Mouse (Mus musculus) embryo, embryonic 9.5 days (tissue): ENCODE measurements around the gene Micu2.

Experiments used
- DNase-seq: peaks from one replicate; pipeline ENCODE4 v3.0.0-alpha.2; 2017; ENCODE audit errors: extremely low spot score

Micu2 gene

DNA sequence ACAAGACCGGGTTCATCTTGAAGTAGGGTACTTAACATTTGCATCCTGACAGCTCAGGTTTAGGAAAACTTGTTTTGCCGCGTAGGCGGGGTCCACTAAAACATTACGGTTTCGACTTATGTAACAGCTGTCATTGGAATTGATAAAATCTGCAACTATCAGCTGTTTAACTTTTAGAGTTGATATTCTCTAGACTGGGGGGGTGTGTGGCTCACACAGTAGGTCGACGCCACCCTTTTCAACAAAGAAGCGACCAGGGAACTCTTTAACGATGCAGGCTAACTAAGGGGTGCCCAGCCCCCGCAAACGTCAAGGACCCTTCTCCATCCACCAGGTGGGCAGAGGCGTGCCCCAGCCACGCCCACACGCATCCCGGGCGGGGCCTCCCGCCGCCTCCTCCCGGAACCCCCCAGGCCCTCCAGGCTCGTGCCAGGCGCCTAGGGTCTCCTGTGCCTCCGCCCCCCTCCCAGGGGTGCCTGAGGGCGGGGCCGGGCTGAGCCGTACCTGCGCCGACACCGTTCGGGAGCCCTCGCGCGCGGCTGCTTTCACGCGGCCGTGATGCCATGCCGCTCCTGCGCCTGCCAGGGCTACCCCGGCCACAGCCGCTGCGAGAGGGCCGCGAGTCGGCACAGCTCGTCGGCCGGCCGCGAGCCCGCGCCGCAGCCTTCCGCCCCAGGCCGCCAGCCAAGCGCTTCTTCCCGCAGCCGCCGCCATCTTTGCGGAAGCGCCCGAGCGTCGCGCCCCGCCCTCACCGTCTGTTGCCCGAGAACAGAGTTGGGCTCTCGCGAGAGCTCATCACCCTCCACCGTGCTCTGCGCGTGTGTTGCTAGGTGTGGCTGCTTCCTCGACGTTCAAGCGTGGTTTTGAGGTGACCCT is at the start of gene Micu2:
Gene Micu2, minus strand, starts transcription at position 737 of the 876 bp plus-strand sequence.
- peak; percentile 85 for DNase-seq

DNA sequence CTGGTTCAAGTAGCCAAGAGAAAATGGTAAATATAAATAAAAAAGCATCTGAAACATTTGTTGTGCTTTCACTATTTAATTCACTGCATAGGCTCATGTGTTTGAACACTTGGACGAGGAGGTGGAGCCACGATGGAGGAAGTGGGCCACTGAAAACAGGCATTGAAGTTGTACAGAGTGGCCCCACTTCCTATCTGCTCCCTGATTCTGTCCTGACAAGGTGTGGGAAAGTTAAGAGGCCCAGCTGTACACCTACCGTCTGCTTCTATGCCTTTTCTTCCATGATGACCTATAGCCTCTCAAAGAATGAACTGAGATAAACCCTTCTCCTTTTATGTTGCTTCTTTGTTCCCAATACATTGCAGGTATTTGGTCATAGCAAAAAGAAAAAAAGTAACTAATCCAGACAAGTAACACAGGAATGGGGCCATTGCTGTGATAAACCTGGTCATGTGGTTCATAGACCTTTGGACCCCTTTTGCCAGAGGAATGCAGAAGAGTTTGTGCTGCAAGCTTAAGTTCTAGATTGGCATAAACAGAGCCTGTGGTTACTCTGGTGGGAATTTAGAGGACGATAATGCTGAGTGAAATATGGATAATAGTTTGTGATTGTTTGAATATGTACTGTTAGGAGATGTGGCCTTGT is 47.7 kb upstream of the Micu2 start:
- no peak for DNase-seq

DNA sequence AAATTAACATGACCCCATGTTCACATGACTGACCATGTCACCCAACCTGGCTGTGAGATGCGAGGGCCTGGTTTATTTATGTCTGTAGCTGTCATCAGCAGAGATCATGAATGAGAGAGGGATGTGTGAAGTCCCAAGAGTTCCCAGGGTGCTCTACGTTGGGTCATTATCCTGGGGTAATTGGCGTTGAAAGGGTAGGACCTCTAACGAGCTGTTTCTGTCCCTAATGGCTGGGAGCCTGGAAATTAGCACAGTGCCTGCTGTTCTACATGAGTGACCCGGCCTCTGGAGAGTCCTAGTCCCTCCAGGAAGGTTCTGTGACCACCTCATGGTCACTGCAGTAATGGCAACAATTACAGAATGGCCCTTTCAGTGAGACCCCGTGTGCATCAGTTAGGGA is 37.1 kb upstream of the Micu2 start:
- DNase-seq = peak; percentile 15

DNA sequence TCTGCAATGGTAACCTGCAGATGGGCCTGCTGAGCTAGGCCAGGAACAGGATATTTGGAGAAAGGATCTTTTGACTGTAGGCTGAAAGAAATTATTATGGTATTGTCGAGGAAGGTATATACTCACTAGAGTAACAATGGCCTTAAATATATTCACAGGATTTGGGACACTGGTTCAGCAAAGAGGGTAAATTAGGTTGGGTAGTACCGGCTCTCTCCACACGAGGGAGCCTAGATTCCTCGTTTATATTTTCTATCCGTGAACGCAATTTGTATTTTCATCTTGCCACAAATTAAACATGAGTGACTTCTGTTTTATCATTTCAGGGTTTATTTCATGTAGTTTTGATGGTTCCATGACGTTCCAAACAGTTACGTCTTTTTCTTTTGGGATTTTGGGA is 35.5 kb upstream of the Micu2 start:
- DNase-seq = peak; percentile 41

DNA sequence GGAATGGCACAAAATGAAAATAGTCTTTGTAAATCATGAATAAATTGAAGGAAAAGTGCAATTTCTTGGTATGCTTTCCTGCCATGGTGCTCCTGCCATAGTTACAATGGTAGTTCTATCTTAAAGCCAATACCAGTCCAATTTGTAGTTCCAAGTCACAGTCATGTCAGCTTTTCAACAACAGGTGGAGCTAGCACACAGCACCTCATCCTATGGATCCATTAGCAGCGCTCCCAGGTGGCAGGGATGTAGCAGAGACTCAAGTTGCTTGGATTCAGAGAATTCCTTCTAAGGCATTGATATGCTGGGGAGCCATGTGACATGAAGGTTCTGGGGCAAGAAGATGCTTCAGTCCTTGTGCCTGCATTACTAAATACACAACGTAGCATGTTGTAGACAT is 19.8 kb upstream of the Micu2 start:
- DNase-seq = peak; percentile 31

DNA sequence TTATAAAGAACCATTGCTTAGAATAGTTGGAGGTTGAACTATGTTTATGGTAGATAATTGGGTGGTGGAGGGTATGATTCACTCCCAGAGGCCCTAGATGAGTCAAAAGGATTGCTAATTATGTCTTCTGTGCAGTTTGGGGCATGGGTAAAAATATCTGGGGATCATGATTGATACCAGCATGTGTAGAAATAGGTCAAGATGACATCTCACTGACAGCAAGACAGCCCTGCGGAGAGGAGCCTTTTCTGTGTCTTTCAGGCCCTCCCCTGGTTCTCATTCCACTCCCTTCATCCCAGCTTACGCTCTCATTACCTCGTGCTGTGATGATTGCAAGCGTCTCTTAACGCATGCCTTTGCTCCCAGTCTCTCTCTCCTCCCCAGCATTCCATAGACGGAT is 4.8 kb upstream of the Micu2 start:
- no peak for DNase-seq

DNA sequence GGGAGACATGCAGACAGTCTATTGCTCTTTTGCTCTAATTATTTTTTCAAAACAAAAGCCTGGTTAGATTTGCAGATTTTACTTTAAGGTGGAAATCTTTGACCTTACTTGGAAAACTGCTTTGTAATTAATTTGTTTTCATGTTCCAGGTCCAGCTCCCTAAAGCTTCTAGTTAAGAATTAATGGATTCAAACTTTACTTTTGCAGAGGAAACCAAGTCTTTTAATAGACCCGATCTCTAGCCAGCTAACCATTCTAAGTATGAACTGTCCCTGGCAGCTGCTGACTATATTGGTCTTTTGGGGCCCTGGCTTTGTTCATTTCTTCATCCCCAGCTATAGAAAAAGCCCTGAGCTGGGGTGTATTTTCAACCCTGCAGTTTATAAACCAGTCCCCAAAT is 3.1 kb upstream of the Micu2 start:
- no peak for DNase-seq

DNA sequence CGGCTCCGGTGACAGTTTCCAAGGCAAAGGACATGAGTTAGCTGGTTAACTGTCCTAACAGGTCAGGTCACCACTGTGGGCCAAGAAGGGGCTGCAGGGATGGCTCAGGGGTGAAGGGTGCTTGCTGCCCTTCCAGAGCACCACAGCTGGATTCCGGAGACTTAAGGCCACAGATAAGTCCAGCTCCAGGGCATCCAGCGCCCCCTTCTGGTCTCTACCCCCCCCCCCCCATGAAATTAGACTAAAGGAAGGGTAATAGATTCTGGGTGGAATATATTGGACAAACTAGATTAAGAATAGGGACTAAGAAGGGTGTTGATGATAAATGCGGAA is 306 bp upstream of the Micu2 start:
- no peak for DNase-seq

DNA sequence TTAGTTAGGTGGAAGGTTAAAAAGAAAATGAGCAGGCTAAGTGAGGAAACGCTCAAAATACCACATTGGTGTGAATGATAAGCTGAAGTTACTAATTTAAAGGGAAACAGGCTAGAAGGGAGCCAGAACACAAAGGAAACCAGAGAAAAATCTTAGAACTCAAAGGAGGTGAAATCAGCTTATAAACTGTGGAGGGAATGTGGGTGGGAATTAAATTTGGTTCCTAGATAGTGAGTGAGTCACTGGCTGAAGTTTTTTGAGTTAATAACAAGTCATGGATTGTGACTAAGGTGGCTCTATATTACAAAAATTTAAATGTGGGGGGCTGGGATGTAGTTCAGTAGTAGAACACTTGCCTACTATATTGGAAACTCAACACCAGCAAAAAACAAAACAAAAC is 1.6 kb downstream of the Micu2 start:
- no peak for DNase-seq

DNA sequence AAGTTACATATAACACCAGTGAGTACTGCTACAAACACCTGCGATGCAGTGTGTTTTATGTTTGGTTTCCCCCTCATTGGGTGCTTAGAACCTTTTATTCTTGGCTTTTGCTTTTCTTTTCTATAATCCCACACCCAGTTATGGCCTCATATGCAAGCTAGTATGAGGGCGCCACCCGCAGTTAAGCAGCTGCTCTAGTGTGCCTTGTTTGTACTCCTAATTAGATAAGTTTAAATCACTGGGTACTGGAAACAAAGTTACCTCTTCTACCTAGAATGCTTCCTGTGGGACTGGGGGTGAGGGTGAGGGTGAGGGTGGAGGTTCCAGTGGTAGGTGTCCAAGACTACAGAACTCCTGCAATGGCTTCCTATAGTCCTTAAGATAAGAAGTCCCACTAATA is 2.9 kb downstream of the Micu2 start:
- no peak for DNase-seq

DNA sequence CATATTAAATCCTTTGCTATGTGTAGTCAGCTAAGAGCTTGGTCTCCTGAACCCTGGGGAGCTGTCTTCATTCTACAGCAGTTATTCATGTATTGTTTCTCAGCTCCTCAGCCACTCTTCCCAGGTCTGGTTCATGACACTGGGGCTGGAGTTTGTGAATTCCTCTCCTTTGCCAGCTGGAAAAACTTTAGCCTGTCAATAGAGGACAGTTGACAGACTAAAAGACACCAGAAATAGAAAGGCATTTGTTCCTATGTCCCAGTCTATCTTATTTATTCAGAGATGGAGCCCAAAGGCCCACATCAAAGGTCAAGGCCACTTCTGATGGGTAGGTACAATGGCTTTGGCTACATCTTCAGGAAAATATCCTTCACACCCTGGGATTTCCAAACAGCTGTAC is 7.3 kb downstream of the Micu2 start:
- no peak for DNase-seq

DNA sequence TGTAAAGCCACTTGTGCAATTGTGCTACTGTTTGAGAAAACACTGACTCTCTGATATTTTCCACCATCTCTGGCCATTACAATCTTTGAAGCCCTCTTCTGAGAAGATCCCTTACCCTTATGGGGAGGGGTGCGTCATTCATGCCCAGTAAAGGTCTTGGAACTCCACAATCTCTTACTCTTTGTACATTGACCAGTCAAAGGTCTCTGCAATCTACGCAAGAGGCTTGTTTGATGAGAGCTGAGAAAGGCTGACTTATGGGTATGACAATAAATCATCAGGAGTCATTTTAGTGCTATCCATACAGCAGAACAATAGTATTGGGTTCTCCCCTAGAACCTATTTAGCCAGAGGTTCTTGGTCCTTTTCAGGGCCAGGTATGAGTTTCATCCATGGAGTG is 9.9 kb downstream of the Micu2 start:
- DNase-seq = no peak

DNA sequence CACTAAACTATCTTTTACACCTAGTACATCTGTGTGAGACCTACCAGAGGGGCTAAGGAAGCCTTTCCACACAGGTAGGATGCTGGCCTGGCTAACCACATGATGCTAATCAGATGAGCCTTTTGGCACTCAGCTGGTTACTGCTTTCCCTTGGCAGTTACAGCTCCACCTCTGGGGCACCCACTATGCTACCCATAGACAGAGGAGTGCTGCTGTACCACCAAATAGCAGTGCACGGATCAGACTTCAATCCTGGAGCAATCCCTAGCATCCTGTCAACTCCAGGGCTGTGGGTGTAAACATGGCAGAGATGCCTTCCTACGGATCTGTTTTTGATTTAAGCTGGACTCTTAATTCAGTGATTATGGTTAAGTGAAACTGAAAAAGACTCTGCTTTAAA is 13.3 kb downstream of the Micu2 start:
- DNase-seq = no peak

DNA sequence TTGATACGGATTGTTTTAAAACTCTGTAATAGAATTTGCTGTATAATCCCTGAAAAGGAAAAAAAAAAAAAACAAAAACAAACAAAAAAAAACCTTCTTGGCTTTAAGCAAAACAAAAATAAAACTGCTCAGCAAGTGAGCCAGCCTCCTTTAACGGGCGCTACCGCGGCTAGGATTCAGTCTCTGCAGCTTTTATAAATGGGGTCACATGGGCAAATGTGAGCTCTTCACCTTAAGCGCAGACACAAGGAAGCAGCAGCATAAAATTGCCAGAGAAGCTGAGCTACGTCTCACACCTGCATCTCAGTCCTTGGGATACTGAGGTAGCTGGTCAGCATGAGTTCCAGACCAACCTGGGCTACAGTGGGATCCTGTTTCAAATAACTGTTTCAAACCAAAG is 16.6 kb downstream of the Micu2 start:
- no peak for DNase-seq

DNA sequence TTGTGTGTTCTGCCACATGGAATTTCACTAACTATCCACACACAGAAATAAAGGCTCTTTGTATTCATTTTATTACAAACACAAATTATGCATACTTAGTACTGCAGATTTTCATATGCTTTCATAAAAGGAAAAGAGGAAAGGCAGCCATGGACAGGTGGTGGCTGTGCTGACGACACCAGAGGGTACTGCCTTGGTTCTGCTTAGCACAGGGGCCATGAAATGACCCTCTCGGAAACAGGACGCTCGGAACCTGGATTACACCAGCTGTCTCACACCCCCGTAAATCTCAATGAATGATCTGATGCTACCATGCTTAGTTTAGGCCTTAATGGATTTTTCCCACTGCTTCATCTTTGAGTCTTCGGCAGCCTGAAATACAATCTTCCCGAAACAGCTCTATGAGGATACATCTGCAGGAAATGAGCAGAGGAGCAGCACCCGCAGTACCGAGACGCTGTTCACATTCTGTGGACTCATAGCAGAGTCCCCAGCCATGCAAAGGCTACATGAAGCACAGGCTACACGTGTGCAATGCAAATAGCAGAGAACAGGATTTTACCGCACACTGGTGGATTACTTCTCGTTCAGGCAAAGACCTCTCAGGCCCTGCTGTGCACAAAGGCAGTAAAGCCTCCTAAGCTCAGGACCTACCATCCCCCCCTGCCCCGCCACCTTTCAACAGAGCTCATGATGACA is 17.2 kb downstream of the Micu2 start:
- DNase-seq = peak; percentile 57

DNA sequence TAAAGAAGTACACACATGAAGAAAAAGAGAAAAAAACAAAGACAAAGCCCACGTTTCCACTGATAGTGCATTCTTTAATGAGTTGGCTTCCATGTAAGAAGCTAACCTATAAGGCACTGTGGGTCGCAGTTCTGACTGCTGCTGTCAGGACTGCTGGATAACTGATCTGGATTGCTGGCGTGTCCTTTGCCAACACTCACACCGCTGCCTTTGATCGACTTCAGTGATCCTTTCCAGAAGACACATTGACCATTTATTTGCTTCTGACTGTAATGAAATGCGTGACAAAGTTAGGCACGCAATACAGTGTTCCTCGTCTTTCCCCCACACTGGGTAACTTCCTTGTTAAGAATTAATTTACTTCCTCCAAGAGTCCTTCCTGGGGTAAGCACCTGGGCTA is 18.3 kb downstream of the Micu2 start:
- no peak for DNase-seq

DNA sequence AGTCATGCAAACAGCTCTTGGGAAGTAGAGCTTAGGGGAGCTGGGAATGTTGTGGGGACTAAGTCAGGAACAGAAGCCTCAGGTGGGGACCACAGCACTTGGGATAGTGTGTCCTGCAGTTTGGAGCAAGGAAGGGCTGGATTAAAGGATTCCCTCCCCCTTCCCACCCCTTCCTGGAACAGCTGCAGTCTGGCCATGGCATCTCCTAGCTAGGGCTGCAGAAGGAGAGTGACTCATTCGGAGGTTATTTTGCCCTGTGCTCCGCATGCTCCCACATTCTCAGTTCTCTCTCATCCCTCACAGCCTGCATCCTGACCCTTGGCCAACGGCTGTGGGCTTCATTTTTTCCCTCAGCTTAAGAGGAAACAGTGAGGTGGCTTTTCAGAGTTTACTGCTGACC is 18.9 kb downstream of the Micu2 start:
- no peak for DNase-seq

DNA sequence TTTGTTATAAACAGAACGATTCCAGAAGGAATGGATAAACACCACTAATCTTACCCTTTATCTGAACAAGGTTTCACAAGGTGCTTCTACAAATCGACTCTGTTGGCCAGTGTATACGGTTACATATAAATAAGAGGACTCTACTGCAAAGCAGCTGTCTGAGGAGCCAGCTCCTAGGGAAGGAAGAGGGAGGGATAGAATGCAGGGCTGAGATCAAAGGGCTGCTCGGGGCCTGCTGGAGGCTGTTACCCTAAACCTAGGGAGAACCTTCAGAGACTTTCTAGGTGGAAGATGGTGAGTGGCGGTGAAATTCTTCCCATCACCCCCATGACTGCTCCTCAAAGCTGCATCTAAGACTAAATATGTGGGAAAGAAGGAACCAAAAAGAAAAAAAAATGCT is 20.9 kb downstream of the Micu2 start:
- DNase-seq = no peak

DNA sequence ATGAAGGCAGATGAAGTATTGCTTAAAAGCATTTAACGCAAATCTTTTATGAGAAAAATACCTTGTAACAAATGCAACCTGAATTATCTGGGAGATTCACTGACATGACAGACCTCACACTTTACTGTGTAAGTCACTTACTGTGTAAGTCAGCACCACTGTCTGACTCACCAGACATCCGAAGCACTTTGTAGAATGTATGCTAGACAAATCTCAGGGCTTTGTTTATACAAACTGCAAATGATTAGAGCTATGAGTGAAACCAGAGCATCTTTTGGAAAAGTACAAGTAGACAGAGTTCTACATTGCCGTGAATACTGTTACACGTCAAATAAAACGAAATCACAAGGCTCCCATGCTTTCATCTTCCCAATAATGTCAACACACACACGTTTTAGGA is 23.4 kb downstream of the Micu2 start:
- DNase-seq = no peak

DNA sequence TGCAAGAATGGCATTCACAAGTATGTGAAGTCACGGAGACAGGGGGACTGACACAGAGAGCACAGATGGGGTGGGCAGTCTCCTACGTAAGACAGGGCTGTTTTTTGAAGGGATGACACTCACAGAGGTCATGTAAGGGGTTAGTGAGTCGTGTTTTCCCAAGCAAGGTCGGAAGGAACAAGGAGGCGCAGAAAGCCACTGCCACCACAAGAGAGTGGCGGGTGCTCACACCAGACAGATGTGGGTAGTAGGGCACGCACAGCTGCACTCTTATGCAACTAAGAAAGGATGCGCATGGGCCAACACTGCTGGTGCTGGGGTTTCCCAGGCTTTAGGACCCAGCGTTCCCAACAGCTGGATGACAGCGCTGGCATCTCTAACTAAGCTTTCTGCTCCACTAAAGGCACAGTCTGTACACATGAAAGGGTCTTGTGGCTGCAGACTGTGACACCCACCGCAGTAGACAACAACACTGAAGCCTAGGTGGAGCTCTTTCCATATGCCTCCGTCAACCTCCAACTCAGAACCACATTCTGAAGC is 27.0 kb downstream of the Micu2 start:
- DNase-seq = no peak

DNA sequence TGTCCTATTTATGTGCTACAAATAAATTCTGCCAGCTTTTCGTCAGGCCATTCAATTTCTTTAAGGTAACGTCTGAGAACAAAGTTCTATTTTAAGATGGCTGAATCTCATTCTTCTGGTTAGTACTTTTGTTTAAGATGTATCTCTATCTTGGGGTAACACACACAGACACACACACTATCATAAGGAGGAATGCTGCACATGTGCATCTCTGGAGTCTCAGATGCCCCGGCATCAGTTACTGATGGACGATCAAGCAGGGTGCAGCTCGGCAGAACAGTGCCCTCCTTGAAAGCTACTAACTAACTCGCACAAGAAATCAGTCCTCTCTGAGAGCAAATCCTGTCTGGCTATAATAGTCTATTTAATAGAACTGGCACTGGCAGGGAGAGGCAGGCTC is 30.2 kb downstream of the Micu2 start:
- no peak for DNase-seq

DNA sequence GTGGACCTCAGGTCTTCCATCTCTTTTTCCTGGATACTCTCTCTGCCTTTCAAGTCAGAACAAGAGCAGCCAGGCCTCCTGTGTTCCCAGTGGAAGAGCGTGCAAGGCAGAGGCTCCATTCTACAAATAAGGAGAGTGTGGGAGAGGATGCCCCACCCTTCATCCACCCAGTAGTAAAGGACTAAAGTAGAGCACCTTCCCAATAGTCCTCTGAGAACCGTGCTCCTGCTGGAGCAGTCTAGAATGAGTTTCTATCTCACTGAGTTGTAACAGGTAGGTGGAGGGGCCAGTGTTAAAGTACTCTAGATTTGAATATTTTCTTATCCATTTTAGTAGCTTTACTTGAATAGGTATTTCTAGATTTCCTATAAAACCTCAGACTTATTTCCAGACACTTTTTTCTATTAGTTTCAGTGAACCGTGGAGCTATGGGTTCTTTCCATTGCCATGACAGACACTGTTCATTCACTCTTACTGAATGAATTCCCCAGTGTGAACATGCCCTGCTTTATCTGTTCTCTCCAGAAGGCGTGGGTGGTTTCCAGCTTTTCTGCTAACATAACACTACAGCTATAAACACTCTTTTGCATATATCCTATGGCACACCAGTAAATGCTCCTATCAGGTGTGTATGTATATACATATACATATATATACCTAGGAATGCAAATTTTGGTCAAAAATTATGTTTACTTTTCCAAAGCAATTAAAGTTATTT is 31.8 kb downstream of the Micu2 start:
- DNase-seq = no peak
